Mouse (Mus musculus): Measurements from ENCODE around the gene Swi5. TPM values are rescaled to one million over a fixed set of nuclear protein-coding genes. Genes with fewer than 3 reads are reported as not detected.
A peak's percentile ranks its signal among the peaks of the same experiment; 100 is the strongest.
"Not testable (repeated sequence)": the region's sequence is repeated elsewhere in the genome, so short reads cannot be mapped to it uniquely, and the experiment has no call there.

Gene Swi5
- polyA plus RNA-seq, 1 experiment from 2014 or later: 404 TPM

- peaks cover 29% of the 10 kb centered on the region for H3K36me3 ChIP-seq (replicated peaks)
- no peak overlapping the region for H3K4me3 ChIP-seq
- H3K4me2 ChIP-seq: no peak overlapping the region
- no peak overlapping the region for H3K9ac ChIP-seq
- no peaks in the 10 kb centered on the region for H3K9me3 ChIP-seq
- WGBS: 92% methylated on average over 16 of the region's 16 CpGs
- no peak for ATAC-seq (replicated peaks)
- H3K27ac ChIP-seq: no peak overlapping the region
- peaks cover 10% of the 10 kb centered on the region for H3K4me1 ChIP-seq
- no peaks in the 10 kb centered on the region for H3K27me3 ChIP-seq (replicated peaks)
Observed at GRCm38 (mm10) chr2:32308870-32309568, 21.1 kb upstream of the Swi5 start.

- H3K4me1 ChIP-seq: peaks cover 10% of the 10 kb centered on the region
- no peak overlapping the region for H3K27ac ChIP-seq
- no peak overlapping the region for H3K4me2 ChIP-seq
- no peak overlapping the region for H3K4me3 ChIP-seq
- peaks cover 37% of the 10 kb centered on the region for H3K36me3 ChIP-seq (replicated peaks)
- H3K27me3 ChIP-seq (replicated peaks): no peaks in the 10 kb centered on the region
- 44% methylated on average over 8 of the region's 8 CpGs for WGBS
- no peaks in the 10 kb centered on the region for H3K9me3 ChIP-seq
- H3K9ac ChIP-seq: no peak overlapping the region
- peak; percentile 19; the same call in 1 of the 2 replicates for ATAC-seq (replicated peaks)
Observed at GRCm38 (mm10) chr2:32307941-32308760, 20.3 kb upstream of the Swi5 start.

GRCm38 (mm10) chr2:32307247-32307798 is 19.4 kb upstream of the Swi5 start:
- WGBS: 90% methylated on average over 6 of the region's 6 CpGs
- Histone ChIP-seq H3K4me3 (no peak overlapping the region), H3K4me2 (no peak overlapping the region), H3K36me3 (replicated peaks) (peaks cover 44% of the 10 kb centered on the region), H3K4me1 (peaks cover 10% of the 10 kb centered on the region), H3K27ac (no peak overlapping the region), H3K27me3 (replicated peaks) (no peaks in the 10 kb centered on the region), H3K9me3 (no peaks in the 10 kb centered on the region), H3K9ac (no peak overlapping the region)
- no peak for ATAC-seq (replicated peaks)

- H3K9me3 ChIP-seq: no peaks in the 10 kb centered on the region
- H3K27me3 ChIP-seq (replicated peaks): no peaks in the 10 kb centered on the region
- H3K4me1 ChIP-seq: no peaks in the 10 kb centered on the region
- no peak overlapping the region for H3K4me2 ChIP-seq
- peaks cover 55% of the 10 kb centered on the region for H3K36me3 ChIP-seq (replicated peaks)
- no peak overlapping the region for H3K27ac ChIP-seq
- WGBS: 85% methylated on average over 9 of the region's 9 CpGs
- no peak for ATAC-seq (replicated peaks)
- H3K9ac ChIP-seq: no peak overlapping the region
- H3K4me3 ChIP-seq: no peak overlapping the region
Observed at GRCm38 (mm10) chr2:32306176-32306575, 18.3 kb upstream of the Swi5 start.

GRCm38 (mm10) chr2:32305668-32306067 is 17.8 kb upstream of the Swi5 start:
- Histone ChIP-seq H3K36me3 (replicated peaks) (peaks cover 56% of the 10 kb centered on the region), H3K27me3 (replicated peaks) (no peaks in the 10 kb centered on the region), H3K9ac (no peak overlapping the region), H3K4me1 (no peaks in the 10 kb centered on the region), H3K9me3 (no peaks in the 10 kb centered on the region), H3K27ac (no peak overlapping the region), H3K4me3 (no peak overlapping the region), H3K4me2 (no peak overlapping the region)
- ATAC-seq (replicated peaks): no peak
- WGBS: 87% methylated on average over 5 of the region's 5 CpGs

GRCm38 (mm10) chr2:32304145-32304832 is 16.4 kb upstream of the Swi5 start:
- no peaks in the 10 kb centered on the region for H3K4me1 ChIP-seq
- WGBS: 57% methylated on average over 8 of the region's 8 CpGs
- ATAC-seq (replicated peaks): 0 out of 2 replicates have a peak, but pooled peaks have one; percentile 18
- H3K4me2 ChIP-seq: no peak overlapping the region
- H3K36me3 ChIP-seq (replicated peaks): peaks cover 55% of the 10 kb centered on the region
- no peak overlapping the region for H3K4me3 ChIP-seq
- H3K9ac ChIP-seq: no peak overlapping the region
- no peaks in the 10 kb centered on the region for H3K27me3 ChIP-seq (replicated peaks)
- no peak overlapping the region for H3K27ac ChIP-seq
- no peaks in the 10 kb centered on the region for H3K9me3 ChIP-seq

- no peak overlapping the region for H3K4me2 ChIP-seq
- 91% methylated on average over 10 of the region's 10 CpGs for WGBS
- peaks cover 65% of the 10 kb centered on the region for H3K36me3 ChIP-seq (replicated peaks)
- no peak overlapping the region for H3K9ac ChIP-seq
- H3K4me1 ChIP-seq: no peaks in the 10 kb centered on the region
- no peaks in the 10 kb centered on the region for H3K27me3 ChIP-seq (replicated peaks)
- ATAC-seq (replicated peaks): no peak
- no peak overlapping the region for H3K27ac ChIP-seq
- no peak overlapping the region for H3K4me3 ChIP-seq
- H3K9me3 ChIP-seq: no peaks in the 10 kb centered on the region
Observed at GRCm38 (mm10) chr2:32302952-32303351, 15.1 kb upstream of the Swi5 start.

- ATAC-seq (replicated peaks): no peak
- Histone ChIP-seq H3K4me2 (no peak overlapping the region), H3K9ac (no peak overlapping the region), H3K27ac (no peak overlapping the region), H3K4me3 (no peak overlapping the region), H3K27me3 (replicated peaks) (no peaks in the 10 kb centered on the region), H3K9me3 (no peaks in the 10 kb centered on the region), H3K36me3 (replicated peaks) (peaks cover 66% of the 10 kb centered on the region), H3K4me1 (no peaks in the 10 kb centered on the region)
- 86% methylated on average over 4 of the region's 4 CpGs for WGBS
Observed at GRCm38 (mm10) chr2:32299469-32299868, 11.6 kb upstream of the Swi5 start.

- not testable (repeated sequence) for H3K27me3 ChIP-seq (replicated peaks); ATAC-seq (replicated peaks); H3K9ac ChIP-seq; H3K27ac ChIP-seq; H3K9me3 ChIP-seq; H3K4me2 ChIP-seq; H3K4me1 ChIP-seq; H3K4me3 ChIP-seq
- H3K36me3 ChIP-seq (replicated peaks): peaks cover 41% of the 10 kb centered on the region
- 88% methylated on average over 2 of the region's 2 CpGs for WGBS
Observed at GRCm38 (mm10) chr2:32295842-32296241, 8.0 kb upstream of the Swi5 start.

- Histone ChIP-seq H3K27me3 (replicated peaks) (no peaks in the 10 kb centered on the region), H3K9me3 (no peaks in the 10 kb centered on the region), H3K4me3 (no peak overlapping the region), H3K27ac (no peak overlapping the region), H3K4me2 (no peak overlapping the region), H3K36me3 (replicated peaks) (peaks cover 41% of the 10 kb centered on the region), H3K9ac (no peak overlapping the region), H3K4me1 (no peaks in the 10 kb centered on the region)
- 84% methylated on average over 3 of the region's 3 CpGs for WGBS
- no peak for ATAC-seq (replicated peaks)
Observed at GRCm38 (mm10) chr2:32295285-32295684, 7.4 kb upstream of the Swi5 start.

- Histone ChIP-seq H3K4me2 (no peak overlapping the region), H3K36me3 (replicated peaks) (peaks cover 35% of the 10 kb centered on the region), H3K27me3 (replicated peaks) (no peaks in the 10 kb centered on the region), H3K4me1 (peaks cover 6% of the 10 kb centered on the region), H3K9me3 (no peaks in the 10 kb centered on the region), H3K27ac (no peak overlapping the region), H3K9ac (no peak overlapping the region), H3K4me3 (no peak overlapping the region)
- no peak for ATAC-seq (replicated peaks)
- WGBS: 87% methylated on average over 8 of the region's 8 CpGs
Observed at GRCm38 (mm10) chr2:32294348-32294747, 6.5 kb upstream of the Swi5 start.

GRCm38 (mm10) chr2:32289578-32289977 is 1.7 kb upstream of the Swi5 start:
- peak overlapping the region; percentile 86; the same call in 1 of the 2 replicates for H3K4me2 ChIP-seq
- H3K9ac ChIP-seq: no peak overlapping the region
- H3K27me3 ChIP-seq (replicated peaks): no peaks in the 10 kb centered on the region

More at GRCm38 (mm10) chr2:32289578-32289977, 1.7 kb upstream of the Swi5 start:
- ATAC-seq (replicated peaks): no peak
- Histone ChIP-seq H3K4me3 (peak overlapping the region; percentile 80; the same call in 1 of the 2 replicates), H3K9me3 (no peaks in the 10 kb centered on the region), H3K36me3 (replicated peaks) (peaks cover 6% of the 10 kb centered on the region; the same call in 1 of the 2 replicates), H3K4me1 (peaks cover 26% of the 10 kb centered on the region), H3K27ac (no peak overlapping the region)
